Comparison of ENCODE assay signal across 9 mouse cellular contexts in the genomic region with DNA sequence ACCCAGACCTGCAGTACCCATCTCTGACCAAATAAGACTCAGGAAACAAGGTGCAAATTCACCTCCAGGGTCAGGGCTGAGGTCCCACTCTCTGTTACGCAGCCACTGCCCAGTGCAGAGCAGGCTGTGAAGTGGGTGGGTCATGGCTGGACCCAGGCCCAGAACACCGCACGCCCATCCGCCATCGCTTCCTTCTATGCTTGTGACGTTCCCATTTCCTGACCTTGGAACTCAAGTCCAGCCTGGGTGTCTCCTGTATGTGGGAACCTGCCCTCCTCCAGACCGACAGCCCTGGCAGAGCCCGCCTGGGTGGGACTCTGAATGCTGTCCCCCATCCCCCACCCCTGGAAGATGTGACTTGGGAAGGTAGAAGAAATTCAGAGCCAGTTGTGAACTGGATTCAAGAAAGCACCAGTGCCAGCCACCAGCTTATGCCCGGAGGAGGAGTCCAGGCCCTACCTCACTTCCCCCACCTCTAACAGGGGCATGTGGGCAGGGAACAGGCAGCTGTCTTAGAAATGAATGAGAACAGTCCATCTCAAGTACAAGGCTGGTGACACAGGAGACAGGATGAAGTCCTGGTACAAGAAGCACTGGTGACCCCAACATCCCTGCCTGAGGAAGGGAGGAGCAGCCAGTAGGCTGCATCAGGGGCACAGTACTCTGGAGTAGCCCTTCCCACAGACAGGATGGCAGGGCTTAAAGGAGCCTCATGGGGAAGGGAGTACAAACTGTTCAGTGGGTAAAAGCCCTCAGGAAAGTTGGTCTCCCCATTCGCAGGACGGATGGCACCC. TPM values are rescaled to one million over a fixed set of nuclear protein-coding genes. Genes with fewer than 3 reads are reported as not detected.
DNase-seq lines count a peak whose midpoint lies in the region; ATAC-seq and TF ChIP-seq lines count a peak whose summit lies in the region.
"Had no signal": no experiment of that assay in that cellular context is flagged by ENCODE, and none has a peak within 500 bp of the region (broad histone marks: within the 10 kb centered on the region; RNA-seq: fewer than 3 reads in every experiment).

No protein-coding gene starts in this region.

- peaks cover 27% of the 10 kb centered on the region for H3K4me1 ChIP-seq in hindbrain, embryonic 11.5 days (replicated peaks; ENCODE audit: control insufficient read depth, insufficient read depth, low read length)
- H3K4me1 ChIP-seq in stomach, embryonic 16.5 days (ENCODE audit: control insufficient read depth, insufficient read depth, low read length) = peaks cover 43% of the 10 kb centered on the region

- TF ChIP-seq CTCF in left cerebral cortex, adult 2 months (IDR thresholded peaks at IDR 0.05) = no peak

- peak; percentile 25; the same call in 1 of the 2 replicates for ATAC-seq in hindbrain, embryonic 11.5 days (ENCODE audit: low FRiP score)
- ATAC-seq in stomach, embryonic 16.5 days (ENCODE audit: insufficient read depth, low FRiP score) = 0 out of 2 replicates have a peak, but pooled peaks have one; percentile 1

- H3K27ac ChIP-seq in left cerebral cortex, adult 2 months = peak overlapping the region; percentile 55; the same call in 1 of the 2 replicates
- H3K27ac ChIP-seq in hindbrain, embryonic 11.5 days (ENCODE audit: low read depth, low read length) = peak overlapping the region; percentile 40; the same call in 1 of the 2 replicates
- H3K27ac ChIP-seq in stomach, embryonic 16.5 days (ENCODE audit: low read length) = no peak overlapping the region

- H3K9ac ChIP-seq in hindbrain, embryonic 11.5 days (ENCODE audit: low read depth, low read length) = peak overlapping the region; percentile 32; the same call in 1 of the 2 replicates
- H3K9ac ChIP-seq in stomach, embryonic 16.5 days (ENCODE audit: low read length) = peak overlapping the region; percentile 2; the same call in 1 of the 2 replicates

- no peak overlapping the region for H3K4me3 ChIP-seq in left cerebral cortex, adult 2 months
- no peak overlapping the region for H3K4me3 ChIP-seq in hindbrain, embryonic 11.5 days (ENCODE audit: low read depth, low read length)
- H3K4me3 ChIP-seq in stomach, embryonic 16.5 days (replicated peaks; ENCODE audit: low read length) = no peak overlapping the region
- H3K4me3 ChIP-seq: myocyte had no signal

- H3K9me3 ChIP-seq in hindbrain, embryonic 11.5 days (ENCODE audit: control insufficient read depth, low read length) = no peaks in the 10 kb centered on the region
- no peaks in the 10 kb centered on the region for H3K9me3 ChIP-seq in stomach, embryonic 16.5 days (replicated peaks; ENCODE audit: control insufficient read depth, low read length)

- H3K27me3 ChIP-seq in hindbrain, embryonic 11.5 days (ENCODE audit: control insufficient read depth, insufficient read depth, low read length) = peaks cover 2% of the 10 kb centered on the region; the same call in 1 of the 2 replicates
- no peaks in the 10 kb centered on the region for H3K27me3 ChIP-seq in stomach, embryonic 16.5 days (ENCODE audit: control insufficient read depth, insufficient read depth, low read length)

- peak overlapping the region; percentile 25 for H3K4me2 ChIP-seq in hindbrain, embryonic 11.5 days (replicated peaks; ENCODE audit: low read depth, low read length)
- H3K4me2 ChIP-seq in stomach, embryonic 16.5 days (ENCODE audit: low read depth, low read length) = no peak overlapping the region

- DNase-seq in left cerebral cortex, adult 2 months (ENCODE audit: extremely low spot score in 1 of 2, low spot score in 2 of 2) = no peak
- DNase-seq in left cerebral cortex, adult 18-20 months (ENCODE audit: low spot score in 2 of 2) = no peak
- DNase-seq in hindbrain, embryonic 11.5 days (ENCODE audit: low spot score) = no peak
- peak; percentile 84 to 87 for DNase-seq in lung, adult 18-20 months
- no peak for DNase-seq in right cerebral cortex, postnatal 4 days
- no peak for DNase-seq in urinary bladder, postnatal 4 days (ENCODE audit: low spot score in 2 of 2)
- no peak for DNase-seq in embryo, embryonic 11 days

- WGBS in hindbrain, embryonic 11.5 days = 63% methylated on average over 11 of the region's 11 CpGs
- WGBS in stomach, embryonic 16.5 days = 78% methylated on average over 11 of the region's 11 CpGs

- intact Hi-C loops in left cerebral cortex, adult 2 months (cut with DNase I) = loop anchor here (5.0 kb wide), 1 partner anchor 32 kb away; the partner anchor contains the start of gene Fgfr3

- H3K36me3 ChIP-seq in hindbrain, embryonic 11.5 days (ENCODE audit: control insufficient read depth, insufficient read depth, low read length) = no peaks in the 10 kb centered on the region
- no peaks in the 10 kb centered on the region for H3K36me3 ChIP-seq in stomach, embryonic 16.5 days (ENCODE audit: control insufficient read depth, insufficient read depth, low read length)

RNA-seq across cellular contexts. Expression of gene Fgfr3, which starts 31.4 kb away (rescaled TPM):
- 100 to 1,000 TPM; 112 to 140 TPM for total RNA-seq in left cerebral cortex, adult 2 months (2021)
- total RNA-seq in left cerebral cortex, adult 18-20 months (2021) = 100 to 1,000 TPM; 104 to 116 TPM
- polyA plus RNA-seq in hindbrain, embryonic 11.5 days (2014; fragmentation: Nextera tagmentation; extraction: Ambion mirVana) = 50.9 and 56.4 TPM in 2 replicates
- 31.0 and 40.1 TPM in 2 replicates for polyA plus RNA-seq in stomach, embryonic 16.5 days (2015; fragmentation: Nextera tagmentation; extraction: Ambion mirVana)

RNA-seq across cellular contexts. Expression of gene Tmem129, which starts 31.8 kb away (rescaled TPM):
- total RNA-seq in left cerebral cortex, adult 2 months (2021) = 10 to 100 TPM; 24.8 to 26.7 TPM
- 10 to 100 TPM; 26.8 to 28.0 TPM for total RNA-seq in left cerebral cortex, adult 18-20 months (2021)
- 37.2 and 39.0 TPM in 2 replicates for polyA plus RNA-seq in hindbrain, embryonic 11.5 days (2014; fragmentation: Nextera tagmentation; extraction: Ambion mirVana)
- 34.0 and 40.6 TPM in 2 replicates for polyA plus RNA-seq in stomach, embryonic 16.5 days (2015; fragmentation: Nextera tagmentation; extraction: Ambion mirVana)

RNA-seq across cellular contexts. Expression of gene Tacc3, which starts 32.1 kb away (rescaled TPM):
- total RNA-seq in left cerebral cortex, adult 2 months (2021) = 1 to 10 TPM; 5.3 to 7.2 TPM
- total RNA-seq in left cerebral cortex, adult 18-20 months (2021) = 1 to 10 TPM; 4.2 to 6.5 TPM
- 232 and 255 TPM in 2 replicates for polyA plus RNA-seq in hindbrain, embryonic 11.5 days (2014; fragmentation: Nextera tagmentation; extraction: Ambion mirVana)
- polyA plus RNA-seq in stomach, embryonic 16.5 days (2015; fragmentation: Nextera tagmentation; extraction: Ambion mirVana) = 137 and 145 TPM in 2 replicates

RNA-seq across cellular contexts. Expression of gene Slbp, which starts 37.7 kb away (rescaled TPM):
- total RNA-seq in left cerebral cortex, adult 2 months (2021) = 10 to 100 TPM; 24.4 to 25.7 TPM
- total RNA-seq in left cerebral cortex, adult 18-20 months (2021) = 10 to 100 TPM; 26.1 to 28.3 TPM
- 257 and 262 TPM in 2 replicates for polyA plus RNA-seq in hindbrain, embryonic 11.5 days (2014; fragmentation: Nextera tagmentation; extraction: Ambion mirVana)
- 174 and 190 TPM in 2 replicates for polyA plus RNA-seq in stomach, embryonic 16.5 days (2015; fragmentation: Nextera tagmentation; extraction: Ambion mirVana)

Comparison
In these comparisons a context has a peak if more than half of its experiments do, and no peak if none do; other contexts are left out.
1. DNase-seq: peak in lung, adult 18-20 months (2 of 2); none in left cerebral cortex, adult 2 months (0 of 2), left cerebral cortex, adult 18-20 months (0 of 2), hindbrain, embryonic 11.5 days (single experiment), right cerebral cortex, postnatal 4 days (single experiment), urinary bladder, postnatal 4 days (0 of 2) and embryo, embryonic 11 days (single experiment).